Mouse (Mus musculus): ENCODE measurements at regions not wholly inside any gene's neighbourhood (a gene's known extent, or its start where the extent isn't known, plus 50 kb on each side); places are given as distances from the start of the nearest gene placed in this dataset.

GRCm38 (mm10) chr3:7953911-7954310 lies 1333.7 kb upstream of the 1700008P02Rik start:
- TF ChIP-seq CTCF (IDR thresholded peaks at IDR 0.05) (no peak), POLR2A (IDR thresholded peaks at IDR 0.05; ENCODE audit: insufficient read depth, low read depth, low read length) (no peak)

Measured in heart, adult 2 months (tissue).